Mouse (Mus musculus): ENCODE measurements at regions not wholly inside any gene's neighbourhood (a gene's known extent, or its start where the extent isn't known, plus 50 kb on each side); places are given as distances from the start of the nearest gene placed in this dataset.

DNA sequence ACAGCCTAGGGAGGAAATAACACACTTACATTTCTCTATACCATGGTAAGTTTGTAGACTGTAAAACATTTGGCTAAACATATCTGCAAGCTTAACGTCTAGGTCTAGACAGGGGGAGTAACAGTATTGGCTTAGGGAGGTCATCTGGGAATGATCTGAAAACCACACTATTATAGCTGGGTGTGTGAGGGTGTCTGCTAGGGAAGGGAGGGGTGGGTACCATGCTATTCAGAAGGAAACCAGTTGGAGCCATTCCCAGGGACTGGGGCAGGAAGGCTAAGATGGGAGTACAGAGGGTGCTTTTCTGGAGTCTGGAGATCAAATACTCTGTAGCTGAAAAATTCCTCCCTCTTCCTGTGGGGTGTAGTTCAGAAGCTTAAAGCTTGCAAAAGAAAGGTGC lies 2235.9 kb downstream of the 9330182O14Rik start:
- Histone ChIP-seq H3K4me1 (replicated peaks) (no peaks in the 10 kb centered on the region), H3K9me3 (replicated peaks) (no peaks in the 10 kb centered on the region), H3K4me2 (no peak overlapping the region), H3K27ac (replicated peaks) (no peak overlapping the region), H3K4me3 (replicated peaks) (no peak overlapping the region), H3K36me3 (replicated peaks) (no peaks in the 10 kb centered on the region), H3K27me3 (no peaks in the 10 kb centered on the region), H3K9ac (no peak overlapping the region)
- 63% methylated on average over 1 of the region's 1 CpGs for WGBS (ENCODE audit: insufficient replicate concordance)
- ATAC-seq (ENCODE audit: insufficient read depth): no peak

DNA sequence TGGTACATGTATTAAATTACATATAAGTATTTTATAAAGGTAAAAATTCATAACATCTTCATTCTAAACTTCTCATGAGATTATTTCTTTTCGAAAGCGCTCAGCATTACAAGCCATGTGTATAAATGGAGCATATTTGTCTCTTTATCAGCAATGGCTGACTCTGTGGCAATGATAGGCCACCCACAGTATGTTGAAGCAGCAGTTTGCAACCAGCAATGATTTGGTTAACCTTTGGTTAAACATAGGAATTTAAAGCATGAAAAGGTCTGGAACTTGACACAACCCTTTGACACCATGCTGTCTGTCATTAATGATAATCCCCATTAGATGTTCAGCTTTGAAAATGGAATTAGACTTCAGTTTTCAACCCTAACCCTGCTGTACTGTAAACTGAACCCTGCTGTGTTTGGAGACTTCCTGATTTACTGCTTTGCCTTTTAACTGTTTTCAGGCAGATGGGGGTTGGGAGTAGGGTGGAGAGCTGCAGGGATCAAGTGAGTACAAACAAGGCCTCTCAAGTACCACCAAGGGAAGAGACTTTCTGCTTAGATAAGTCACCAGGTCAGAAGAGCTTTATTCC lies 2238.6 kb downstream of the 9330182O14Rik start:
- Histone ChIP-seq H3K4me1 (replicated peaks) (no peaks in the 10 kb centered on the region), H3K27ac (replicated peaks) (no peak overlapping the region), H3K4me2 (no peak overlapping the region), H3K9me3 (replicated peaks) (no peaks in the 10 kb centered on the region), H3K27me3 (no peaks in the 10 kb centered on the region), H3K4me3 (replicated peaks) (no peak overlapping the region), H3K36me3 (replicated peaks) (no peaks in the 10 kb centered on the region), H3K9ac (no peak overlapping the region)
- ATAC-seq (ENCODE audit: insufficient read depth): no peak
- 73% methylated on average over 2 of the region's 2 CpGs for WGBS (ENCODE audit: insufficient replicate concordance)
